Mouse (Mus musculus): ENCODE data around the gene Bcl2.
A peak's percentile ranks its signal among the peaks of the same experiment; 100 is the strongest.

The Bcl2 gene

DNA sequence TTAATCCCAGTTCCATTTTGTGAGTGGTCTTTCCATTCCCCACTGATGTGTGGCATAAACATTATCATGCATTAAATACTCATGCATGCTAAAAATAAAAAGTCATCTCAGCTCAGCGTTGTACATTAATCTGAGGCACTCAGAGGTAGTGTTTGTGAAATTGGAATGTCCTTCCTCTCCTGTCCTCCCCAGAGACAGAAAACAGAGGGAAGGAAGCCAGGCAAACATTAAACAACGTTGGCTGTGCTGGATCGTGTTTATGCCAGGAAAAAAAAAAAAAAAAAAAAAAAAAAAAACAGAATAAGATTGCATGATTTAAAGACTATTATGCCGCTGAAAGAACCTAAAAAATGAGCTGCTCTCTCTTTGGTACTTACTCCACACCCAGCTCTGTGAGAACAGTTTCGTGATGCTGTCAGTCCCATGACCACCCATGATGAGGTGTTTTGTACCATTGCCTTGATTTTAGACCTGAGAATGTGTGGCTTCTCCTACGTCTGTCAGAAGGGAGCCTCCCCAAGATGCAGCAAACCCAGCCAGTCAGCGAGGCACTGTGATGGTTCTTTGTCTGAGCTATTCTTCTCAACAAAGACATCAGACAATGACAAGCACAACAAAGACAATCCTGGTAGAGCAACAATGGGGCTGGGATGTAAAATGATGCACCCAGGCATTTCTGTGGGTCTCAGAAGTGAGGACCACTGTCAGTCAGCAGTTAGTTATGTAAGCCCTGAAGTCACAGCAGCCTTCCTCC is 200.0 kb downstream of the Bcl2 start:
- DNase-seq (ENCODE audit: low spot score in 2 of 2) = no peak

DNA sequence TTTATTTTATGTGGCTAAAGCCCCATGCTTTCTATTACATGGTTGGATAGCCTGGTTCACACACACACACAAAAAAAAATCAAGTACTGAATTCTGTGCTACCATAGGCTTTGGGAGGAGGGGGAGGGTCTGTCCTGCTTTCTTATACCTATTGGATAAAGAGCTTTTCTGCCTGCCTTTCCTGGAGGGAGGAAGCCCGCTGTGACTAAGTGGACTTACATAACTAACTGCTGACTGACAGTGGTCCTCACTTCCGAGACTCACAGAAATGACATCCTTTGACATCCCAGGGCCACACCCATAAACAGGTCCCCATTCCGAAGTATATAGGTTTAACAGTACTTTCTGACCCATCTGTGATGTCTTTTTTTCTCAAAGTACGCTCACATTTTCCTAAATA is 200.6 kb downstream of the Bcl2 start:
- DNase-seq (ENCODE audit: low spot score in 2 of 2) = no peak

GRCm38 (mm10) chr1:106511593-106511992 is 202.5 kb downstream of the Bcl2 start:
- peak; percentile 69 to 89 for DNase-seq (ENCODE audit: low spot score in 2 of 2)

DNA sequence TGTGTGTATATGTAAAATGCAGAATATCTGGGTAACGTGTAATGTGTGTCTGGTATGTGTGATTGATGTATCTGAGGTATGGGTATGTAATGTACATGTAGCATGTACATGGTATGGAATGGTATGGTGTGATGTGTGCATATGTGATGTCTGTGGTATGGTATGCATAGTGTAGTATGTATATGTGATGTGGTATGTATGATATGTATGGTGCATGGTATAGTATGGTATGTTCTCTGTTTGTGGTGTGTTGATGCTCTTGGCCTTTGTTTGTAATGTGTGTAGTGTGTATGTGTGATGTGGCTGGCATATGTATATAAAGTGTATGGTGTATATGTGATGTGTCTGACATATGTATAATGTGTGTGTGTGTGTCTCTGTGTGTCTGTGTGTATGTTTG is 206.5 kb downstream of the Bcl2 start:
- DNase-seq (ENCODE audit: low spot score in 2 of 2) = no peak

DNA sequence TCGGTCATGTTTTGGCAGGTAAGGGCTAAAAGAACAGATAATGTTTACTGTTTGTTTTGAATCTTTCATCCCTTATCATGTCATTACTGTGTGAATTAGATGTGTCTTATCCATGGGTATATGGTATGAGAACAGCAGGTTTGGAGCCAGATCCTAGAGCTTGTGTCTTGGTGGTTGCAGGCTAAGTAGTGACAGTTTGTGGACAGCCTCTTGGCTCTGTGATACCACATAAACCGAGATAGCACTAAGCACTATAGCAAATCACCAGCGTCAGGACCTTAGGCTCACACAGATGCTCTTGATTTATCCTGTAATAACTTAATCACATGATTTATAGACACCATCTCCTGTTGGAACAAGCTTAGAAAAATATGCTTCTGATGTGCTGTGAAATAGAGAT is 210.2 kb downstream of the Bcl2 start:
- DNase-seq (ENCODE audit: low spot score in 2 of 2) = no peak

DNA sequence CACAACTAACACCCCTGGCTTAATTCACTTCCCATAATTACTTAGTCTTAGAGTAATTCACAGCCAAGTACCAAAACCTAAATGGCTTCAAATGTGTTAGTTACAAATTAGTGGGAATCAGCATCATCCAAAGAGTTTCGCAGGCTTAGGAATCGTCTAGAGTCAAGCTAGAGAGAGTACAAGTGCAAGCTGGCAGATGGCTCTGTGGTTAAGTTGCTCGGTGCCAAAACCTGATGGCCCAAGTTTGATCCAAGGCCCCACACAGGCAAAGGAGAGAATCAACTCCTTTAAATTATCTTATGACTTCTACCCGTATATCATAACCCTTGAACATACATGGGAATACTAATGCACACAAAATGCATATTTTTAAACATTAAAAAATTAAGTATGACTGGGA is 210.7 kb downstream of the Bcl2 start:
- DNase-seq (ENCODE audit: low spot score in 2 of 2) = no peak

DNA sequence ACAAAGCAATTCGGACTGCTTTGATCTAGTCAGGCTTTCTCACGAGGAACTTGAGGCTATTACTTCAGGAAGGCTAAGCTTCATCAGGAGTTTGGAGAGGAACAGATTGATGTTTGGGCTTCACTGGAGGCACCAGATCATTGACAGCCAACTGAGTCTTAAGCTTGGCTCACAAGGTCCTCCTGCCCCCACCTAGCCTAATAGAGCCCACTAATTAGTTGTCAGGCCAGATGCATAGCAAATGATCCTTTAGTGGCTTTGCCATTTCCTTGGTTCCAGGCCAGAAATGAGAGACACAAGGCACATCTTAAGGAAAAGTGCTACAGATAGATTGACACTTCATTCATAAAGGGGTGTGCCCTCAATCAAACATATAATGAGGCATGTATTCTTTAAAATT is 216.1 kb downstream of the Bcl2 start:
- no peak for DNase-seq (ENCODE audit: low spot score in 2 of 2)

Measured in thymus, postnatal 10 days (tissue).